Mouse (Mus musculus) spleen, embryonic (tissue): ENCODE results near the gene Il17re.

Experiments used
- CTCF ChIA-PET: fragments of 350-600 bp; sonication (Branson Sonifier 250); formaldehyde crosslinking; loops from one replicate; lab custom pipeline; 2022; lab: Charles Lee

The Il17re gene

GRCm38 (mm10) chr6:113483100-113483615 lies 24.9 kb downstream of the Il17re start, which contains the start of gene Creld1:
Gene Creld1 (plus strand): TSS chr6:113483297.
- CTCF ChIA-PET: interaction anchor here (2.2 kb wide), 1 partner anchor 11 kb away, joined by 10 read pairs; no protein-coding TSS in a partner anchor

GRCm38 (mm10) chr6:113483729-113484128 lies 25.4 kb downstream of the Il17re start:
- CTCF ChIA-PET: no interaction called here

- CTCF ChIA-PET: no interaction called here
Measured at GRCm38 (mm10) chr6:113487125-113487576, 28.9 kb downstream of the Il17re start.

DNA sequence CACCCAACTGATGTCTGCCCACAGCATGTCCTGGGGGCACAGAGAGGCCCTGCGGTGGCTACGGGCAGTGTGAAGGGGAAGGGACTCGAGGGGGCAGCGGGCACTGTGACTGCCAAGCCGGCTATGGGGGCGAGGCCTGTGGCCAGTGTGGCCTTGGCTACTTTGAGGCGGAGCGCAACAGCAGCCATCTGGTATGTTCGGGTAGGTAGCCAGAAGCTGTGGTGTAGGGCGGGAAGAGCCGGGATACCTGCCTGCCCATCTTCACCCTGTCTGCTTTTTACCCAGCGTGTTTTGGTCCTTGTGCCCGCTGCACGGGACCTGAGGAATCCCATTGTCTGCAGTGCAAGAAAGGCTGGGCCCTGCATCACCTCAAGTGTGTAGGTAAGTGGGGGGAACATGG lies 31.1 kb downstream of the Il17re start:
- CTCF ChIA-PET: no interaction called here

GRCm38 (mm10) chr6:113492101-113492864 lies 34.0 kb downstream of the Il17re start:
- CTCF ChIA-PET: interaction anchor here (0.7 kb wide), 1 partner anchor 1156 kb away, joined by 3 read pairs; no protein-coding TSS in a partner anchor

- CTCF ChIA-PET: interaction anchor here (0.7 to 2.1 kb wide), 2 partner anchors 12 to 35 kb away, joined by 5 to 10 read pairs; partner anchors contain the start of gene Creld1
Measured at GRCm38 (mm10) chr6:113494258-113494788, 36.0 kb downstream of the Il17re start.

DNA sequence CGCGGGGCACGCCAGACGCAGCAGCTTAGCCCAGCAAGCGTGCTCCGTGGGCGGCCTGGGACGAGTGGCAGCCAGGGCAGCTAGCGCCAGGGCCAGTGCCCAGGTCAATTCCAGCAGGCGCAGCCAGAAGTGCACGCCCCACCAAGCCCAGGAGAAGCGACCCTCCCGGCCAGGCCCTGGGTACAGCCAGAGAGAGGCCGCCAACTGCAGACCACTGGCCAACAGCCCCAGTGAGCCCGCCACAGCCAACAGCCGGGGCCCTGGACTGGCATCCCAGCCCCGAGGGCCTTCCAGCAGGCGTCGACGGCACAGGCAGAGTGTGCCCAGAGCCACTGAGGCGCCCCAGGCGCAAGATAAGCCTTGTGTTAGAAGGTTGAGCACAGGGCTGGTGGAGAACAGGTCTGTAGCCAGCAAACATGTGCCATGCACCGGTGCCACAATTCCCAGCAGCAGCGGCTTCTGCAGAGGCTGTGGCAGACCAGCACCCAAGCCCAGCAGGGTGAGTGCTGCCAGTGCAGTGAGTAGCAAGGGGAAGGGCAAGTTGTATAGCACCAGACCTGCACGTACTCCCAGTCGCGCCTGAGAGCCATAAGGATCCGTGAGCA lies 36.9 kb downstream of the Il17re start:
- CTCF ChIA-PET: interaction anchor here (2.1 kb wide), 1 partner anchor 13 kb away, joined by 10 read pairs; the partner anchor contains the start of gene Creld1

GRCm38 (mm10) chr6:113499346-113499745 lies 41.1 kb downstream of the Il17re start:
- CTCF ChIA-PET: no interaction called here

- CTCF ChIA-PET: no interaction called here
Measured at GRCm38 (mm10) chr6:113501388-113502084, 43.3 kb downstream of the Il17re start, which contains the start of gene Prrt3. Gene Prrt3 (minus strand): TSS chr6:113501931.

GRCm38 (mm10) chr6:113502801-113503200 lies 44.5 kb downstream of the Il17re start:
- CTCF ChIA-PET: no interaction called here

GRCm38 (mm10) chr6:113505689-113506088 lies 47.4 kb downstream of the Il17re start:
- CTCF ChIA-PET: no interaction called here

GRCm38 (mm10) chr6:113507130-113507529 lies 48.8 kb downstream of the Il17re start:
- CTCF ChIA-PET: no interaction called here

GRCm38 (mm10) chr6:113508272-113508946 lies 50.1 kb downstream of the Il17re start:
- CTCF ChIA-PET: no interaction called here

- CTCF ChIA-PET: no interaction called here
Measured at GRCm38 (mm10) chr6:113508947-113509280, 50.6 kb downstream of the Il17re start.

GRCm38 (mm10) chr6:113513944-113514343 lies 55.7 kb downstream of the Il17re start:
- CTCF ChIA-PET: no interaction called here

DNA sequence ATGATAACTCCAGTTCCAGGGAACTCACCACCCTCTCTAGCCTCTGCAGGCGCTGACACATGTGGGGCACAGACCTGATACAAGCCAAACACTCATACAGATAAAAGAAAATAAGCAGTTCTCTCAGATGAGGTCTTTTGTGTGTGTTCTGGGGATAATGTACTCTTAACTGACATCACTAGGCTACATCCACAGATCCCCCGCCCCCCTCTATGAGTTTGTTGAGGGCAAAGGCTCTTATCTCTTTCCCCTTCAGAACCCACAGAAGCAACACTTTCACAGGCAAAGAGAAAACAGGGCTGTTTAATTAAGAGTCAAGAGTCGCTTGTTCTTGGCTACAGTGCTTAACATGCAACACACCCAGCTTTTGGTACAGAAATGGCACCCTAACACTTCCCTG lies 56.3 kb downstream of the Il17re start:
- CTCF ChIA-PET: no interaction called here

DNA sequence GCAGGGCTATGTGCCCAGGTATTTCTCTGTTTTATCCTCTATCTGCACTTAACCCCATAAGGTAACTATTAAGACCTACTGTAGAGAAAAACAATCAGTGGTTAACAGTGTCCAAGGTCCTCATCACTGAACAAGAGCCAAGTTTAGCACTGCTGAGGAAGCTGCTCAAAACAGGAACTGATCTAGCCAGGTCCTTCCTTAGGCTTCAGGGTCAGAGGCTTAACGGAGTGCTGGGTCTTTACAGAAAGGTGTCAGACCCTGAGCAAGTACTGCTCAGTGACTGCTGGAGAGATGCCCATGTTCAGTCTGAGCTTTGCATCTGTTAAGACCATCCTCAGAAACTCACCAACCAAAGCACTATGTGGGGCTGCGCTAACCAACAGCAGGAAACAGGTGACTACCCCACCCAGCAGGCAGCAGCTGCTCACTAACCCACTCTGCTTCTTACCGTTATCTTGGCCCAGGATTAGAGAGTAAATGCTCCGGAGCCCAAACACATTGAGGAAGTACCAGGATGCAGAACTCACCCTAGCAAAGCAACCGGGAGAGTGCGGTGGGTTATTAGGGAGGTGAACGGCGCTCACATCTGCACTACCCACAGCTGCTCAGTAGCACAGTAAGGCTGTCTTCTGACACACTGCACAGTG lies 59.3 kb downstream of the Il17re start:
- CTCF ChIA-PET: no interaction called here
